Mouse (Mus musculus) adrenal gland, adult 18-20 months (tissue): ENCODE data around the gene Nipsnap2. TPM values are rescaled to one million over a fixed set of nuclear protein-coding genes. Genes with fewer than 3 reads are reported as not detected.
"Not testable (repeated sequence)": the region's sequence is repeated elsewhere in the genome, so short reads cannot be mapped to it uniquely, and the experiment has no call there.

Experiments used
- DNase-seq, 2 experiments: peaks; one replicate each; pipeline ENCODE4 v3.0.0; 2021 to 2022; ENCODE audit warnings: low spot score in 2 of 2
- total RNA-seq, 2 experiments: library from RNA; stranded (reverse); gene quantifications; 1 replicate in 1 of 2; 2 replicates in 1 of 2; pipeline ENCODE4 v1.2.3; 2021

Gene Nipsnap2
- total RNA-seq, 2 experiments from 2014 or later = 116 to 137 TPM

DNA sequence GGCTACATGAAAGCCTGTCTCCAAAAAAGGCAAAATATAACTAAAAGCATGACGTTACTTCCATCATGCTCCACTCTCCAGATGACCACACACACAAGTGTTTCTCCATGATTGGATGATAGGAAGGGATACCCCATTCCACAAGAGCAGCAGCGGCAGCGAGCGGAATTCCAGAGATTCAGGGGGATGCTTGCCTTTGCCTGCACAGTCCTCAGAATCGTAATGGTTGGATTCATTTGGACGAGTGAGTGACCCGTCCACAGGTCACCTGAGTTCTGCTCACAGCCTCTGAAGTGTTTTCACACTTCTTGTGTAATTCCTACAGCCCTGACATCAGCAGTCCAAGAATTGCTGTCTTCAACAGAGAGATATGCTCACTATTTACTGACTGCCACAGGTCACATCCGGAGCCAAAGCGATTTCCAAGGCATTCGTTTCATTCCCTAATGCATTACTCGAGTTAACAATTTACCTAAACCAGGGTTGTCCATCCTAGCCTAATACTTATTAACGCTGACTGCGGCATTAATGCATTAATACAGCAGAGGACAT is 35.1 kb downstream of the Nipsnap2 start:
- DNase-seq = no peak

DNA sequence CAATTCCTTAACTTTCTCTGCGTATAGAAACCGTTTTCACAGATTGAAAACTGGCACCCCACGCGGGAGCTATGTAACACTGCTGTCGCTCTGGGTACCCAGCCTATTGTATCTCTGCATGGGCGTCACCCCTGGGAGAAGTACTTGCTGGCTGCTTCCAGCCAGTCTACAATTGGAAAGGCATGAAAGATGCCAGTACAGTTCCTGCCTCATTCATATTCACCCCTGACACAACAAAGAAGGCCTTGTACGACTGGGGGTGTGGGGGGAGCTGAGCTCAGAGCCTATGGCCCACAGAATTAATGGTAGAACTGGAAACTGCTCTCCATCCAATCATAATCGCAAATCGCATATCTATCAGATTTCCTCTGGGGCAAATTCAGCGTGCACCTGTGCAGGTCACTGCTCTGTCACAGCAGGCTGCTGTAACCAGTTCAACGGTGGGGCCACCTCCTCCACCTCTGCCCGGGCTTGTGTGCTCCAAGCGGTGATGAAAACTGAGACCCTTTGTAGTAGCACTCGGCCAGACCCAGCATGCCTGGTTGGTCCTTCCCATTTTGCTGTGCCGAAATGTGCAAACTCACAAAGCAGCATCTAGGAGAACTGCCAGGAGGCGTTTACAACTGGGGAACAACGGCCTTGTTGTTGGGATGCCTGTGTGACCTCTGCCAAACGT is 37.1 kb downstream of the Nipsnap2 start:
- no peak for DNase-seq

DNA sequence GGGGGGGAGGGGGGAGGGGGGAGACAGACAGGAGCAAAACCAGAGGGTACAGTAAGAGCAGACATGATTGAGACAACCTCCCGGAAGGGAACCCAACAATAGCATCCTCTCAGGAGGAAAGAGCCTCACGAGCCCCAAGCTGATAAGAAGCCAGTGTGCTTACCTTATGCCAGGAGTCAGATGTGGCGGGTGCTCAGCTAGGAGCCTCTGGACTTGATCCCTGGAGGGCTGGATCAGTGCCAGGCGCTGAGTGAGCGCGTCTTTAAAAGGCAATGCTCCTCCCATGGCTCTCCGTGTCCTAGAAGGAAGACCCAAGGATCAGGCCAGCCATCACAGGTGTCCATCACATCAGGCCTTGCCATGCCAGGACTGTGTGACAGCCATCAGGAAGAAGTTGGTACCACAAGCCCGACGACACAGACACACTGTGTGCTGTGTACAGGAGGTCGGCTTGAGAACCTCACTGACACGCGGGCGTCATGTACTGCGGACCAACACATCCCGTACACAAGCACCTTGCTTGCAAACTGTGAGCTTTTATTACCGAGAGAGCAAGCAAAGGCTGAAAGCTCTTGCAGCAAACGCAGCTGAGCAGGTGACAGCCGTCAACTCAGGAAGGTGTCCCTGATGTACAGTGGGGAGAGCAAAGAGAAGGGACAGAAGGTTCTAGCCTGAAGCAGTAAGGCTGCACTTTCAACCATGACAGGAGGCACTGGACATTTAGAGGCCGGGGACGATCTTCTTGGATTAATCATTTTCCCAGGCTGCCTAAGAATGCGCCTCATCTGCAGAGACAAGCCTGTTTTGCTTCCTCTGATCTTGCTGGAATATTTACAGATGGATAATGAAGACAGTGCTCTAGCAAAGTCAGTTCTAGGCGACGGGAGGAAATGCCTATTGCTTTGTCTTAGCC is 45.8 kb downstream of the Nipsnap2 start:
- DNase-seq = no peak

DNA sequence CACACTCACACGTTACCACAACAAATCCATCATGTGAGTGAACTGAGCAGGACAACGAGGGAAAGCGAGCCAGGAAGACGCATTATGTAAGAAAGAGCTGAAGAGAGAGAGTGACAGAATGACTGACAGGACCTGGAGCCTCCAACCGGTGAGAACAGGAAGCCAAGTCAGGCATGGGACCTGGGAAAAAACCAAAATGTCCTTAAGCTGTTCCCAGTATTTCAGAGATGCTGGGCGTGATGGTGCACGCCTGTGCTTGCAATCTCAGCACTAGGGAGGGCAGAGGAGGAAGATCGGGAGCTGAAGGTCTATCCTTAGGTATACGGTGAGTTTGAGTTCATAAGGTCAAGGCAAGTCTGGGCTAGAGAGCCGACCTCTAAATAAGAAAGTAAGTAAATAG is 47.6 kb downstream of the Nipsnap2 start:
- no peak for DNase-seq

DNA sequence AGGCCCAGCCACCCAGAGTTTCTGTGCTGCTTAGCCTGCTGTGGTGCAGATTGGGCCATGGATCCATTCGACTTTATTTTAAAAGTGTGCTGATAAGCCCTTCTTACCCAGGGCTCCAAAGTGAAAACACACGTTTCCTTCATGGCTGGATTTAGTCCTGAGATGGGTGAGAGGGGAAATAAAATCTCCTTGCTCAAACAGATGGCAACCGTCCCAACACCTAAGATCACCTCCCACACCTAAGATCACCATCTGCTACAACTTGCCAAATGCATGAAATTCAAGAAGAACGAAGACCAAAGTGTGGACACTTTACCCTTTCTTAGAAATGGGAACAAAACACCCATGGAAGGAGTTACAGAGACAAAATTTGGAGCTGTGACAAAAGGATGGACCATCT is 48.5 kb downstream of the Nipsnap2 start:
- DNase-seq = not testable (repeated sequence)

DNA sequence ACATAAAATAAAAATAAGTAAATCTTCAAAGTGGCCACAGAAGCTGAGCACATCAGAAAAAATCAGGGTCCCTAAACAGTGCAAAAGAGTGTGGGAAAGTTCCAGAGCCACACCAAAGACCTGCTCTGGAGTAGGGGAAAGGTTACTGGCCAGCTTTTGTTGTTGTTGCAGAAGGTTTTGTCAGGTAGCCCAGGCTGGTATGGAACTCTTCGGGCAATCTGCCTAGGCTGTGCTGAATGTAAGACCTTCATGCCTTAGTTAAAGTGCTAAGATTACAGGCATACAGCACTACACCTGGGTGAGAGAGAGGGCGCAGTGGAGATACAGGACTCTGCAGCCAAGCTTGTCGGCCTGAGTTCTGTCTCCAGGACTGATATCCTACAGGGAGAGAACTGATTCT is 49.8 kb downstream of the Nipsnap2 start:
- no peak for DNase-seq

DNA sequence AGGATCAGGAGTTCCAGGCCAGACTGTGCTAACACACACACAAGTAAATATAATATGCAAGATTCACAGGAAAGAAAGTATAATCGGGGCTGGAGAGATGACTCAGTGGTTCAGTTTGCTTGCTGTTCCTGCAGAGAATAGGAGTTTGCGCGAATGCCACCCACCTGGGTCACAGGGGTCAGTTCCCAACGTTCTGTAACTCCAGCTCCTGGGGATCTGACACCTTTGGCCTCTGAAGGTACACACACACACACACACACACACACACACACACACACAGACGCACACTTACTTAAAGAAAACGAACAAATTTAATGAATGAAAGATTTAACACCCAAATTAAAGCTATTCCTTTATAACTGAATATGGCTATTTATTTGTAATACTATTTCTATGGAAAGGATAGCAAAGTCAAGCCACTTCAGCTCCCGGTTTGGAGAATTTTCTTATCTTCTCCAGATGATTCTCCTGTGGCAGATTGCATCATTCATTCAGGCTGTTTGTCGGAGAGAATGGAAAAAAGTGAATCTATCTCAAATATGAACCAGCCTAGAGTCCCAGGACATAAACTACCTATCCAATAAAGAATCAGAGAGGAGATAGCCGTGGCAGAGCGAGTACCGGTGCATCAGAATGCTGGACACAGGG is 53.6 kb downstream of the Nipsnap2 start:
- DNase-seq = no peak

DNA sequence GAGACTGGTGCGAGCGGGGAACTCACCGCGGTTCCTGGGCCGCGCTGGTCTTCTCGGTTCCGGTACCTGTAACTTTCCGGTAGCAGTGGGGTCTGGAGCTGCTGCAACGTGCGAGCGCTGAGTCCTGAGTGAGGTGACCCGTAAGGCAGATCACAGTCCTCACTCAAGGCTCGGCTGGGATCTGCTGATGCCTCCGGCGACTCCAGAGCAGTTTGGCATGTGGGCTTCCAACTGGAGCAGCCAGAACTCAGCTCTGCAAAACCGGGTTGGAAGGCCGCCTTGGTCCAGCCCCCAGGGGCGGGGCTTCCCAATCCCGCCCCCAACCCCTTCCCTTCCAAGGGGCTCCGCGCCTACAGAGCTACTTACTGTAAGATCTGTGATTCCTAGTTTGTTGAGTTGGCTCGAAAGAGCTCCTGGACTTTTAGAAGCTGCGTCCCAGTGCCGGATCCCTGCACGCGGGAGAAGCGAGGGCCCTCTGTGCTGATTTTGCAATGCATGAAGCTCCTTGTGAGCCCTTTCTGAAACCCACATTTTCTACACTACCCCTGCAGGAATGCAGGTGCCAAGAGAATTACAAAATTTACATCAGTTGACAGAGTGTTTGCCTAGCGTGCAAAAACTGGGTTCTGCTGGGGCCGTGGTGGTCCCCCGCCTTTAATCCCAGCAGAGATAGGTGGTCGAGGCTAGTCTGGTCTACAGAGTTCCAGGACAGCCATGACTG is 54.3 kb downstream of the Nipsnap2 start:
- DNase-seq = peak; percentile 77

DNA sequence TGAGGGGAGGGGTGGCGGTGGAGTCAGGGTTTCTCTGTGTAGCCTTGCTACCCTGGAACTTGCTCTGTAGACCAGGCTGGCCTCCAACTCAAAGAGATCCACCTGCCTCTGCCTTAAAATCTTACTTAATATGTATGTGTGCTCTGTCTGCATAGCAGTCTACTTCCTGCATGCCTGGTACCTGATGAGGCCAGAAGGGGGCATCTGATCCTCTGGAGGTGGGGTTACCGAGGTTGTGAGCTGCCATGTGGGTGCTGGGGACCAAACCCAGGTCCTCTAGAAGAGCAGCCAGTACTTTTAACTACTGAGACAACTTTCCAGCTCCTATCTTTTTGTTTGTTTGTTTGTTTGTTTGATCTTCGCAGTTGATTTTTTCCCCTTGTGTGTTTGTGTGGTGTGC is 55.3 kb downstream of the Nipsnap2 start:
- DNase-seq = no peak

DNA sequence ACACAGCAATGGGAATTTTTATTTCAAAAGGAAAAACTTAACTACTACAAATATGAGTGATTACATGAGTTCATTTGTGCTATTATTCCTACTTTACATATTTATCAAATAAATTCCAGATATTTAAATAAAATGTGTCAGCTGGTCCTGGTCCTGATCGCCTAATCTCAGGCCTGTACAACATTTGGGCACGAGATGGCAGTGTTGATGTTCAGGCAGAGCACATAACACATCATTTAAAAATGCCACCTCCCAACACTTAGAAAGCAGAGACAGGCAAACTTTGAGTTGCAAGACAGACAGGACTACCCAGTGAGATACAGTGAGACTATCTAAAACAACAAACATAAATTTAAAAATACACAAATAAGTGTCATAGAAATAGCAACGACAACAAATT is 57.3 kb downstream of the Nipsnap2 start:
- no peak for DNase-seq

DNA sequence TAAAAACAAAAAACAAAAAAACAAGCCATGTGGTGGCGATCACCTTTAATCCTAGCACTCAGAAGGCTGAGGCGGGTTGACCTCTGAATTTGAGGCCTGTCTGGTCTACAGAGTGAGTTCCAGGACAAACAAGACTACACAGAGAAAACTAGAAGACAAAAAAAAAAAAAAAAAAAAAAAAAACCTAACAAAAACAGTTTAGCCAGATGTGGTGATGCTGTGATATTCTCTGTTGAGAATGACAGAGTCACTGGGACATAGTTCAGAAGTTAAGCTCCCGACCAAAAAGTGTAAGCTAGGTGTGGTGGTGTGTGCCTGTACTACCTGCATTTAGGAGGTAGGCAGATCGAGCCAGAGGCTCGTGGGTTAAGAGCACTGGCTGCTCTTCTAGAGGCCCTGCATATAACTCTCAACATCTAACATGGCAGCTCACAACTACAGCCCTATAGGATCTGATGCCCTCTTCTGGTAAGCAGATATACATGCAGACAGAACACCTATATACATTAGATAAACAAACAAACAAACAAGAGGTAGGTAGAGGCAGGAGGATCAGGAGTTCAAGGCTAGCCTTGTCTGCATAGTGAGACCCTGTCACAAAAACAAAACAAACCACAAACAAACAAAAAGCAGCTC is 60.5 kb downstream of the Nipsnap2 start:
- no peak for DNase-seq

DNA sequence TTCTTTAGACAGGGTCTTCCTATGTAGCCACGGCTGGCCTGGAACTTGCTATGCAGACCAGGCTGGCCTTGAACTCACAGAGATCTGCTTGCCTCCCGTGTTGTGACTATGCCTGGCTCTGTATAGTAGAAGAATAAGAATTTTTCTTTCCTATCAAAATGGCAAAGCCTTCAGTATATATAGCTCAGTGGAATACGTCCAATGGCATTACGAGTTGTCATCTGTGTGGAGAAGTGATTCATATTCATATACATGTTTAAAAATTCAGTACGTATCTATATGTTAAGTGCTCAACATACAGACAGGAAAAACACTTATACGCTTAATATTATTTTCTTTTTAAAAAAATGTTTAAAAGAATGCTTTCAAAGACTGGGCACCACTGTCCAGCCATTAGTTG is 61.3 kb downstream of the Nipsnap2 start:
- no peak for DNase-seq

DNA sequence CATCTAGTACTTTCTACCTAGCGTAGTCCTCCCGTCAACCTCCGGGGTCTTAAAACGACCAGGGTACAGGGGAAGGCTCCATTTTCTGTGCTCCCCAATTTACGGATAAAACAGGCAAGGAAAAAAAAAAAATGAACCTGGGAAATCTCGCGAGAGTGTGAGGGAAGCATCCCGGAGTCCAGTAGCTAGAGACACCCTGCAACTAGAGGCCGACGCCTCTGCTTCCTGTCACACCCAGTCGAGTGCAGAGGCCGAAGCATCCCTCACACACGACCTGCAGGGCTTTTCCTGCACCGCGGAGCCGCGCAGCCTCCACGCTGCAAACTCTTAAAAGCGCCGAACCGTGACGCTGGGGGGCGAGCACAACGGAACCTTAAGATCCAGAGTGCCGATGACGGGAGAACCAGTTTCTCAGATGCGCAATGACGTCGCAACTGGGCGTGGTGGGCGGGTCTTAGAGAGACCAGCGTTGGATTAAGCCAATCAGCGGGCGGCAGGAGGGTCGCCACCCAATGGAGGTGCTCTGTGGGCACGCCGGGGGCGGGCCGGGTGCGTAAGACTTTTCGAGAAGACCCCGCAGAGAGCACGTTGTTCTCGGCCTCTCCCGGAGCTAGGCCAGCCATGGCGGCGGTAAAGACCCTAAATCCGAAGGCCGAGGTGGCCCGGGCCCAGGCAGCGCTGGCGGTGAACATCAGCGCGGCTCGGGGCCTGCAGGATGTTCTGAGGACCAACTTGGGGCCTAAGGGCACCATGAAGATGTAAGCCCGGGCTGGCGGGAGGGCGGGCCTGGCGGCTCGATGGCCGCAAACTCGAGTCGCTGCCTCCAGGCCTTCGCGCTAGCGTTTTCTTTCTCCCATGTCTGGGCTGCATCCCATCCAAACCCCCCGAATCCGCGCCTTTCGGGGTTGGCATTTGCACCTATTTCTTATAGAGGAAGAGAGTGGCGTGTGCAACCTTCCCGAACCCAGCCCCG is 62.2 kb downstream of the Nipsnap2 start, which contains the start of gene Psph:
Psph (minus strand) TSS at position 632 of the 973 bp plus-strand sequence.
- DNase-seq = peak; percentile 90 to 91

DNA sequence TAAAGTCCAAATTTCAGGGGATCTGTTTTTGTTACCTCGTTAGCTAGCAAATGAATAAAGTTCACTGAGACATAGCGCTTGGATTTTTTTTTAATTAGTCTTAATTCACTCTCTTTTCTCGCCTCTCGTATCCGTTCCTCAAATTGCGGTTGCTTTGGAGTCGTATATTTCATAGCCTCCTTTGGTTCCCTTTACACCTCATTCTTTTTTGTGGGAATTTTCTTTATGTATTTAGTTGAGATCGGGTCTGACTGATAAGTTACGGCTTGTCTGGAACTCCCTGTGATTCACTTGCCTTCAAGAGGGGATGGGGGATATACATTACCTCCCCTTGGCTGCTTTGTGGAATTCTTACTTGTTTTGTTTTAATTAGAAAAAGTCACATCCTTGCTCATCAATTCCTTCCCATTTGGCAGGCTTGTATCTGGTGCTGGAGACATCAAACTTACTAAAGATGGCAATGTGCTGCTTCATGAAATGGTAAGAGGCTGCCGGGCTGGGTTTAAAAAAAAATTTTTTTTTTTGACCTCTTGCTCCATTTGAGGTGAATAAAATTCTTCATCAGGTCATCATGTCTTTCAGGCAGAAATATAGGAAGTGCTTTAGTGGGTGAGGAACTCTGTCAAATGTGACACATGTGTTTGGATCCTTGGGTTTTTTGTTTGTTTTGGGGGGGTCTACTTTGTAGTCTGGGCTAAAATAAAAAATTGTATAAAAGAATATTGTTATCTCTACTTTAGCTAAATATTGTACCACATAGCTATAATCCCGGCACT is 63.1 kb downstream of the Nipsnap2 start:
- DNase-seq = no peak

DNA sequence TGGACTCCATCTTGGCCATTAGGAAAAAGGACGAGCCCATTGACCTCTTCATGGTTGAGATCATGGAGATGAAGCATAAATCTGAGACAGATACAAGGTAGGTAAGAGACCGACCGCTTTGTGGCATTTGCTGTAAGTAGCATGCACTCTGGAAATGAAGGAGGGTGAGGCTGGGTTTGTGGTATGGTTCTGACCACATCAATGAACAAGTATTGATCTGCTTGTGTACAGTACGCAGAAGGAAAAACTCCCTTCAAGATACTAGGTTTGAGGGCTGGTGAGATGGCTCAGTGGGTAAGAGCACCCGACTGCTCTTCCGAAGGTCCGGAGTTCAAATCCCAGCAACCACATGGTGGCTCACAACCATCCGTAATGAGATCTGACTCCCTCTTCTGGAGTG is 65.7 kb downstream of the Nipsnap2 start:
- not testable (repeated sequence) for DNase-seq
